Mouse (Mus musculus): ENCODE data around the gene B3galt4. TPM values are rescaled to one million over a fixed set of nuclear protein-coding genes. Genes with fewer than 3 reads are reported as not detected.
A peak's percentile ranks its signal among the peaks of the same experiment; 100 is the strongest.
"Not testable (repeated sequence)": the region's sequence is repeated elsewhere in the genome, so short reads cannot be mapped to it uniquely, and the experiment has no call there.

Gene B3galt4
- polyA plus RNA-seq, 1 experiment from 2014 or later = 8.3 TPM

DNA sequence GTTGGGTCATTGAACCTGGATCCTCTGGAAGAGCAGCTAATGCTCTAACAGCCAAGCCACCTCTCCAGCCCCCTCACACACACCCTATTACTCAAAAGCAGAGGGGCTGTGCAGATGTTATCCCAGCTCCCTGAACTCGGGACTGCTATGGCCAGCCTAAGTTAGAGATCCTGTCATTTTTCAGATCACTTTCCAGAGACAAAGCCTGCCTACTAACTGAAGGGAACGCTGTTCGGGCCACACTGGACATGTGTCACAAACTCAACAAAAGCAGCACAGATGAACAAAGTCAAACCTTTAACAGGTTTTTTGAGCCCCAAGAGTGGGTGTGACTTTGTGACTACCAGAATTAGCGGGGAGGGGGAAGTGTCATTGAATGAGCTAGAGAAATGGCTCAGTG, 1.6 kb upstream of the B3galt4 start:
- Histone ChIP-seq H3K4me1 (peaks cover 74% of the 10 kb centered on the region), H3K27ac (no peak overlapping the region), H3K9me3 (no peaks in the 10 kb centered on the region), H3K36me3 (peaks cover 53% of the 10 kb centered on the region), H3K4me2 (no peak overlapping the region), H3K4me3 (0 out of 2 replicates have a peak overlapping the region, but pooled peaks have one; percentile 0), H3K9ac (no peak overlapping the region), H3K27me3 (no peaks in the 10 kb centered on the region)
- ATAC-seq (ENCODE audit: insufficient number of reproducible peaks, low FRiP score, low TSS enrichment, low read depth) = no peak
- WGBS = 84% methylated on average over 4 of the region's 4 CpGs

DNA sequence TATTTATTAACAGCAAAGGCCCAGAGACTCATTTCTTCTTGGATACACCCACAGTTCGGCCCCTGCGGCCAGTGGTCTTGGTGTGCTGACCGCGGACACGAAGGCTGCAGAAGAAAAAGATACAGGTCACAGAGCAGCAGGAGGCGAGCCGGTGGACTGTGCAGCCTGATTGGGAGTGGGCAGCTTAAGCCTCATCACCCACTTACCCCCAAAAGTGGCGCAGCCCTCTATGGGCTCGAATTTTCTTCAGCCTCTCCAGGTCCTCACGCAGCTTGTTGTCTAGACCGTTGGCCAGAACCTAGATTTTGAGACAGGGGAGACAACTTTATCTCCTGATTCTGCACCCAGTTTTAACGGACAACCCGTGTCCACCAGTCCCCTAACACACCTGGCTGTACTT, 727 bp upstream of the B3galt4 start:
- 76% methylated on average over 13 of the region's 13 CpGs for whole genome bisulfite sequencing
- Histone ChIP-seq H3K27ac (peak overlapping the region; percentile 92), H3K4me3 (peak overlapping the region; percentile 51), H3K36me3 (peaks cover 55% of the 10 kb centered on the region), H3K4me1 (peaks cover 67% of the 10 kb centered on the region), H3K4me2 (peak overlapping the region; percentile 89)
- not testable (repeated sequence) for H3K9ac ChIP-seq; ATAC-seq (ENCODE audit: insufficient number of reproducible peaks, low FRiP score, low TSS enrichment, low read depth); H3K9me3 ChIP-seq; H3K27me3 ChIP-seq

DNA sequence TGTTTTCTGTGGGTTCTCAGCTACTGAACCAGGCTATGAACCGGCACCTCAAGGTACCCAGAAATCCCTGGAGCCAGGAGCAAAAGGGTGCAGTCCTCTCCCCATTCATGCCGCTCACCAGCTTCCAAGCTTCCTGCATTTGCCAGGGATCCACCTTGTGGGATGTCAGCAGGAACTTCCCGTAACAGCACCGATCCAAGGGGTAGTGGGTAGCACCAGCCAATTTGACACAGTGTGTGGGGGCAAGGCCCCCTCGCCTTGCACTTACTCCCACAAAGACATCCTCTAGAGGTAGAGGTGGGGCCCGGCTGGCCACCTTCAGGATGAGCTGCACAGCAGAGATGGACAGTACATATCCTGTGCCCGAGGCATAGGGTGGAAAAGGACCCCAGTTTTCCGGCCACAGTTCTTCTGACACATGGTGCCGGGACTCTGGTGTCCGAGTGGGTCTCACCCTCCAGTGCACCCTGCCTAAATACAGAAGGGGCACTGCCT, 1.1 kb downstream of the B3galt4 start:
- H3K27ac ChIP-seq = peak overlapping the region; percentile 92
- peaks cover 62% of the 10 kb centered on the region for H3K4me1 ChIP-seq
- peaks cover 71% of the 10 kb centered on the region for H3K36me3 ChIP-seq
- 75% methylated on average over 10 of the region's 10 CpGs for WGBS
- H3K9ac ChIP-seq = 0 out of 2 replicates have a peak overlapping the region, but pooled peaks have one; percentile 54
- H3K4me3 ChIP-seq = peak overlapping the region; percentile 51
- H3K4me2 ChIP-seq = peak overlapping the region; percentile 89
- no peaks in the 10 kb centered on the region for H3K9me3 ChIP-seq
- no peaks in the 10 kb centered on the region for H3K27me3 ChIP-seq
- no peak for ATAC-seq (ENCODE audit: insufficient number of reproducible peaks, low FRiP score, low TSS enrichment, low read depth)

DNA sequence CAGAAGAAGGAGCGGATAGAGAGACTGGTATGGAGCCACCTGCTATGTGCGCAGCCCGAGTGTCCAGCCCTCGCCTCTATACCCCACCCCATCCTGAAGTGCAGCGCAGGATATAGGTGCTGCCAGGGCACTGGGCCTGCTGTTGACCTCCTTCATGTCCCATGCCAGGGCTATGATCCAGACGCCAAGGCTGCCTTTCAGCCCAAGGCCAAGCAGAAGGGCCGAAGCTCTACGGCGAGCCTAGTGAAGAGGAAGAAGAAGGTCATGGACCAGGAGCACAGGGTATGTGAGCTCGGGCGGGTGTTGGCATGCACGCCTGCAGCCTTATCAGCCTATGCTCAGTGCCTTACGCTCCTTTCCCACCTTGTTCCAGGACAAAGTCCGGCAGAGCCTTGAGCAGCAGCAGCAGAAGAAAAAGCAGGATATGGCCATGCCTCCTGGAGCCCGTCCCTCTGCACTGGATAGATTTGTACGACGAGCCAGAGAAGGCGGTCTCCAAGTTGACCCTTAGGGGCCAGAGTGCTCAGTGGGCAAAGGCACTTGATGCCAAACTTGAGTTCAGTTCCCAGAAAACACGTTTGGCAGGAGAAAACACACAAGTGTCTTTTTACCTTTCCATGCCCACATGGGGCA, 2.3 kb downstream of the B3galt4 start:
- no peak for ATAC-seq (ENCODE audit: insufficient number of reproducible peaks, low FRiP score, low TSS enrichment, low read depth)
- Histone ChIP-seq H3K27me3 (no peaks in the 10 kb centered on the region), H3K36me3 (peaks cover 80% of the 10 kb centered on the region), H3K27ac (no peak overlapping the region), H3K9ac (no peak overlapping the region), H3K4me1 (peaks cover 54% of the 10 kb centered on the region), H3K4me3 (no peak overlapping the region), H3K9me3 (no peaks in the 10 kb centered on the region), H3K4me2 (no peak overlapping the region)
- WGBS = 89% methylated on average over 19 of the region's 19 CpGs

DNA sequence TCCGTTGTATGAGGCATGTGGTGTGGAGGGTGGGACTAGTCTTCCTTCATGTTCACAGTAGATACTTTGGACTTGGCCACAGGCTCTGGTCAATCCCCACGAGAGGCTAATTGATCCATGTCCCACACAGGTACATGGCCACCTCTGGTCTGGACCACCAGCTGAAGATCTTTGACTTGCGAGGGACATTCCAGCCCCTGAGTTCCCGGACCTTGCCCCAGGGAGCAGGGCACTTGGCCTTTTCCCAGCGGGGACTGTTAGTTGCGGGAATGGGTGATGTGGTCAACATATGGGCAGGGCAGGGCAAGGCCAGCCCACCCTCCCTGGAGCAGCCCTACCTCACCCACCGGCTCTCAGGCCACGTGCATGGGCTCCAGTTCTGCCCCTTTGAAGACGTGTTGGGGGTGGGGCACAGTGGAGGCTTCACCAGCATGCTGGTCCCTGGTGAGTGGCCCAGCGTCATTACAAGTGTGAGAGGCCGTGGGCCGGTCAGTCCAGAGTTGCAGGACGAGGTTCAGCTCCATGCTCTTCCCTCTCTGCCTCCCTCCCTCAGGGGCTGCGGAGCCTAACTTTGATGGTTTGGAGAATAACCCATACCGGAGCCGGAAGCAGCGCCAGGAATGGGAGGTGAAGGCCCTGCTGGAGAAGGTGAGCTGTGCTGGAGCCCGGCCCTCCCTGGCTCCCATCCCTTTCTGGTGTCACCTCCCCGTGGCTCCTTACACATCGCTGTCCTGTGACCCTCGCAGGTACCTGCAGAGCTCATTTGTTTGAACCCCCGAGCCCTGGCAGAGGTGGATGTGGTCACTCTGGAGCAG, 3.0 kb downstream of the B3galt4 start:
- whole genome bisulfite sequencing = 82% methylated on average over 22 of the region's 22 CpGs
- Histone ChIP-seq H3K4me2 (no peak overlapping the region), H3K9ac (no peak overlapping the region), H3K9me3 (no peaks in the 10 kb centered on the region), H3K27ac (no peak overlapping the region), H3K4me1 (peaks cover 47% of the 10 kb centered on the region), H3K36me3 (peaks cover 79% of the 10 kb centered on the region), H3K4me3 (no peak overlapping the region), H3K27me3 (no peaks in the 10 kb centered on the region)
- no peak for ATAC-seq (ENCODE audit: insufficient number of reproducible peaks, low FRiP score, low TSS enrichment, low read depth)

DNA sequence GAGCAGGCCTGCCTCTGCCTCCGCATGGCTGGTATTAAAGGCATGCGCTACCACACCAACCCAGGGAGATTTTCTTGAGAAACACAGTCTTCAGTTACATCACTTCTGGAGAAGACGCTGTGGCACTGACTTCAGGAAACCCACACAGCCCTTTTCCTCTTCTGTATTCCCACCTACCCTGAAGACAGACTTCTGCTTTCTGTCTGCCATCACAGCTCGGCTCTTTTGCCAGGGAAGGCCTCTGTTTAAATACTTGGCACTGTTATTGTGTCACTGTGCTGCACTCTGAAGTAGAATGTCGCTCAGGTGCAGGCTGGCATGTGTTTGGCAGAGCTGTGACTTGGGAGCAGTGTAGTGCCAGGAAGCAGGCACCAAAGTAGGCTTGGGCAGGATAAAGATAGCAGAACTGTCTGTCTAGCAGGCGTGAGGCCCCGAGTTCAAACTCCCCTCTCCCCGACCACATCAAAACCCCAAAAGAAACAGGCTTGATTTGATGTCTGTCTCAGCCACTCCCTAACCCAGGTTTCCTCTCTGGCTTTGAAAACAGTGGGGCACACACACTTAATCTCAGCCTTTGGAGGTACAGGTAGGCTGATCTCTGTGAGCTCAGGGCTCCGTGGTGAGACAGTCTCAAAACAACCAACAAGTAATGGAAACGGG, 3.7 kb downstream of the B3galt4 start:
- ATAC-seq (ENCODE audit: insufficient number of reproducible peaks, low FRiP score, low TSS enrichment, low read depth) = no peak
- peaks cover 40% of the 10 kb centered on the region for H3K4me1 ChIP-seq
- H3K4me3 ChIP-seq = no peak overlapping the region
- no peak overlapping the region for H3K27ac ChIP-seq
- H3K9ac ChIP-seq = no peak overlapping the region
- peaks cover 77% of the 10 kb centered on the region for H3K36me3 ChIP-seq
- H3K4me2 ChIP-seq = no peak overlapping the region
- no peaks in the 10 kb centered on the region for H3K9me3 ChIP-seq
- 87% methylated on average over 10 of the region's 10 CpGs for WGBS
- no peaks in the 10 kb centered on the region for H3K27me3 ChIP-seq

DNA sequence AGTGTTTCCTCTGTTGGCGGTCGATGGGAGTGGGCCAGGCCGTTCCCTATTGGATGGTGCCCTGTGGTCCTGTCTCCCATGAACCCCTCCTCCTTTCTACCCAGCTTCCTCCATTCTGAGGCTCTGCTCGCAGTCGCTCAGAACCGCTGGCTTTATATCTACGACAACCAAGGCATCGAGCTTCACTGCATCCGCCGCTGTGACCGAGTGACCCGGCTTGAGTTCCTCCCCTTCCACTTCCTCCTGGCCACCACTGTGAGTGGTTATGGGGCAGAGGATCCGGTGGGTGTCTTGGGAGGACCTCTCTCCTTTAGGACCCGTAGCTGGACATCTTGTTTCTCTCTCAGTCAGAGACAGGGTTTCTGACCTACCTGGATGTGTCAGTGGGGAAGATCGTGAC, 7.8 kb downstream of the B3galt4 start:
- H3K4me1 ChIP-seq = peaks cover 27% of the 10 kb centered on the region
- no peak overlapping the region for H3K9ac ChIP-seq
- H3K4me3 ChIP-seq = no peak overlapping the region
- peaks cover 55% of the 10 kb centered on the region for H3K36me3 ChIP-seq
- WGBS = 94% methylated on average over 15 of the region's 15 CpGs
- no peaks in the 10 kb centered on the region for H3K27me3 ChIP-seq
- ATAC-seq (ENCODE audit: insufficient number of reproducible peaks, low FRiP score, low TSS enrichment, low read depth) = no peak
- H3K9me3 ChIP-seq = no peaks in the 10 kb centered on the region
- H3K4me2 ChIP-seq = no peak overlapping the region
- H3K27ac ChIP-seq = no peak overlapping the region

DNA sequence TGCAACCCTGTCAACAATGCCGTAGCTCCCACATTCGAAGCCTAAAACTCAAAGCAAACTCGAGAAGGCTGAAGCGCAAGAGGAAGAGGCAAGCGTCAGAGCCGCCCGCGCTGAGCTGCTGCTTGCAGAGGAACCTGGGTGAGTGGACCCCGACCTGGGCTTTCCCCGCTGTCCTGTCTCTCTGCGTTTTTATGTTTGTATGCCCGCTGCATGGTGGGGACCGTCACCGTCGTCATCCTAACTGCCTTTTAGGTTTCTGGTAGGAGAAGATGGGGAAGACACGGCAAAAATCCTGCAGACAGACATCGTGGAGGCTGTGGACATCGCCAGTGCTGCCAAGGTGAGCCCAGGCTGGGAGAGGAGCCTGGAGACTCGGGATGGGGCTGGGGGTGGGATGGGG, 9.9 kb downstream of the B3galt4 start:
- no peak for ATAC-seq (ENCODE audit: insufficient number of reproducible peaks, low FRiP score, low TSS enrichment, low read depth)
- Histone ChIP-seq H3K9ac (peak overlapping the region; percentile 79), H3K36me3 (peaks cover 54% of the 10 kb centered on the region), H3K27me3 (no peaks in the 10 kb centered on the region), H3K27ac (no peak overlapping the region), H3K9me3 (no peaks in the 10 kb centered on the region), H3K4me2 (peak overlapping the region; percentile 93), H3K4me1 (peaks cover 23% of the 10 kb centered on the region), H3K4me3 (peak overlapping the region; percentile 72)
- WGBS = 53% methylated on average over 19 of the region's 19 CpGs

DNA sequence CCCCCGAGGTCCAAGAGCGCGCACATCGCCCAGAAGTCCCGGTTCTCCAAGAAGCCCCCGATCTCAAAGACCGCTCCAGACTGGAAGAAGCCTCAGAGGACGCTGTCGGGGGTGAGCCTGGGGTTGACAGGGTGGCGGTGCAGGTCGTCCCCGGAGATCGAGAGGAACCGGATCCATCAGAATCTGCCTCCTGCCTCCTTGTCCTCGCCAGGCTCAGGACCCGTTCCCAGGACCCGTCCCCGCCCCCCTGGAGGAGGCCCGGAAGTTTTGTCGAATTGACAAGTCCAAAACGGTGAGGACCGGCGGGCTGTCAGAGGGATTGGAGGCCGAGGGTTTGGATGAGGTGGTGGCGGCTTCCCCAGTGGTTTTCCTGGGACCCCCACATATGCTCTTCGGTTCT, 10.3 kb downstream of the B3galt4 start:
- H3K4me1 ChIP-seq = peaks cover 23% of the 10 kb centered on the region
- H3K27me3 ChIP-seq = no peaks in the 10 kb centered on the region
- H3K4me2 ChIP-seq = peak overlapping the region; percentile 93
- H3K4me3 ChIP-seq = peak overlapping the region; percentile 72
- no peaks in the 10 kb centered on the region for H3K9me3 ChIP-seq
- H3K27ac ChIP-seq = no peak overlapping the region
- ATAC-seq (ENCODE audit: insufficient number of reproducible peaks, low FRiP score, low TSS enrichment, low read depth) = no peak
- H3K36me3 ChIP-seq = peaks cover 52% of the 10 kb centered on the region
- WGBS = 2% methylated on average over 26 of the region's 26 CpGs
- peak overlapping the region; percentile 79 for H3K9ac ChIP-seq

DNA sequence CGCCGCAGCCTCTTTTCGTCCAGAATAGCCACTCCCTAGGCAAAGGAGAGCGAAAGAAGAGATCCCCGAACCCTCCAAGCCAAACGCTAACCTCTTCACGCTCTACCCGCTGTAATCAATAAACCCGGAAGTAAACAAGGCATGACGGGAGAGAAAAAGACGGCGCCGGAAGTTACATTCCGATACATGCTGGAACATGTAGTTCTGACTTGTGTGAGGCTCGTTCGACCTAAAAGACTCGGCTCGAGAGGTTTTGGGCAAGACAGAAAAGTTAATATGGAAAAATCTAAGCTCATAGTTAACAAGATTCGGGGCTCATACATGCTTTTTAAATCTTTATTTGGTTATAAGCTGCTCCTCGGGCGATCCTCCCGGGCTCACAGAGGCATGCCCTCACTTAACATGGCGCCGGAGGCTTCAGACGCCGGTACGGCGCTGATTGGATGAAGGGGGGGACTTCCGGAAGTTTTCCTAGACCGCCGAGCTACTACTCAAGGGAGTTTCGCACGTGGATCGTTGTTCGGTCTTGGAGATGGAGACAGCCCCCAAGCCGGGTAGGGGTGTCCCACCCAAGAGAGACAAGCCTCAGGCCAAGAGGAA, 11.0 kb downstream of the B3galt4 start, which contains the start of the genes Pfdn6 and Wdr46:
TSS of gene Pfdn6 (minus strand) at position 138 of the 600 bp plus-strand sequence.
TSS of gene Wdr46 (plus strand) at position 455 of the 600 bp plus-strand sequence.
- Histone ChIP-seq H3K4me1 (peaks cover 23% of the 10 kb centered on the region), H3K27ac (peak within 1 kb of the TSS; percentile 74), H3K9me3 (no peaks in the 10 kb centered on the region), H3K4me3 (peak within 1 kb of the TSS; percentile 72), H3K36me3 (peaks cover 53% of the 10 kb centered on the region), H3K27me3 (no peaks in the 10 kb centered on the region), H3K9ac (peak within 1 kb of the TSS; percentile 79), H3K4me2 (peak within 1 kb of the TSS; percentile 93)
- ATAC-seq (ENCODE audit: insufficient number of reproducible peaks, low FRiP score, low TSS enrichment, low read depth) = peak; percentile 84
- under 1% methylated on average over 36 of the region's 36 CpGs for WGBS

DNA sequence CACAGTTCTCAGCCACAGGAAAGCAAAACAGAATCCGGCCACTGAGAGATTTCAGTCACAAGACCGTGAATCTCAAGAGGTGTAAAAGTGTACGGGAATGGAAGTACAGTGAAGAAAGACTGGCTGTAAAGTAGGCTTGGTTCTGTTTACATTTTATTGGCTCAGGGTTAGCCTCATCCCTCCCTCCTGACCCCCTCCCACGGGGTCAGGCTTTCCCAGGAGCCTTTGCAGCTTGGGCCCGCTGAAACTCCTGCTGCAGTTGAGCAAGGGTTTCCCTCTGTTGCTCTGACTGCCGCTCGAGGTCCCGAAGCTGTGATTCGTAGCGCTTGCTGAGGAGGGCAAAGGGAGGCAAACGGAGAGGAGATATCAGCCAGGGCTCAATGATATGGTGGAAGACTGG, 12.5 kb downstream of the B3galt4 start:
- 81% methylated on average over 11 of the region's 11 CpGs for WGBS
- H3K4me2 ChIP-seq = peak overlapping the region; percentile 93; the same call in 1 of the 2 replicates
- no peak for ATAC-seq (ENCODE audit: insufficient number of reproducible peaks, low FRiP score, low TSS enrichment, low read depth)
- H3K9me3 ChIP-seq = no peaks in the 10 kb centered on the region
- H3K4me1 ChIP-seq = peaks cover 23% of the 10 kb centered on the region
- peaks cover 49% of the 10 kb centered on the region for H3K36me3 ChIP-seq
- no peaks in the 10 kb centered on the region for H3K27me3 ChIP-seq
- H3K27ac ChIP-seq = no peak overlapping the region
- no peak overlapping the region for H3K4me3 ChIP-seq
- no peak overlapping the region for H3K9ac ChIP-seq
